Mouse (Mus musculus) common myeloid progenitor, adult 5-6 weeks (primary cell): ENCODE results near the gene Bclaf1. TPM values are rescaled to one million over a fixed set of nuclear protein-coding genes. Genes with fewer than 3 reads are reported as not detected.

Experiments
- ATAC-seq: replicated peaks from 2 replicates; pipeline ENCODE4 v1.8.0; 2016; ENCODE audit warnings: low read depth, mild to moderate bottlenecking, moderate TSS enrichment, inconsistent platforms; ENCODE audit not compliant: poor library complexity, severe bottlenecking
- total RNA-seq: library from RNA; stranded (forward); fragments of 200-1000, 187-1606 nt; gene quantifications from 2 replicates; pipeline ENCODE4 v1.2.3, GENCODE M21; 2017

The Bclaf1 gene
- total RNA-seq = 667 and 727 TPM in 2 replicates

GRCm38 (mm10) chr10:20311918-20312735 lies at the start of gene Bclaf1:
TSS of gene Bclaf1 (plus strand) at chr10:20312469.
- ATAC-seq = peak; percentile 76

DNA sequence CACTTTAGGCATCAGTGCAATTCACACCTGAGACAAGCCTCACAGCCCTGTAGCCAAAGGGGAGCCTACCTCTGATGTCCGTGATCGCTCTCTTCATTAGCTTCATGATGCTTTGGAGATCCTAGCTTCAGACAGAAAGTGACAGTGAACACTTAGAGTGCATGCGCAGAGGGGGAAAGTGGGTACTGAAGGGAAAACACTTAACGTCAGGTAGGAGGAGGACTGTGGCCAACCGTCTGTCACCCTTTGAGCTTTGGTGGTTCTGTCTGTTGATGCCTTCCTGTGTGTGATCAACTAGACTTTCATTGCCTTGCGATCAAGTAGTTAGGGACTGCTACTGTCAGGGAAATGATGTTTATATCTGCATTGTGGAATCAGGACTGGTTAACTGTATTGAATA lies 49.4 kb upstream of the Bclaf1 start:
- ATAC-seq = no peak

GRCm38 (mm10) chr10:20264479-20264878 lies 47.8 kb upstream of the Bclaf1 start:
- ATAC-seq = no peak

DNA sequence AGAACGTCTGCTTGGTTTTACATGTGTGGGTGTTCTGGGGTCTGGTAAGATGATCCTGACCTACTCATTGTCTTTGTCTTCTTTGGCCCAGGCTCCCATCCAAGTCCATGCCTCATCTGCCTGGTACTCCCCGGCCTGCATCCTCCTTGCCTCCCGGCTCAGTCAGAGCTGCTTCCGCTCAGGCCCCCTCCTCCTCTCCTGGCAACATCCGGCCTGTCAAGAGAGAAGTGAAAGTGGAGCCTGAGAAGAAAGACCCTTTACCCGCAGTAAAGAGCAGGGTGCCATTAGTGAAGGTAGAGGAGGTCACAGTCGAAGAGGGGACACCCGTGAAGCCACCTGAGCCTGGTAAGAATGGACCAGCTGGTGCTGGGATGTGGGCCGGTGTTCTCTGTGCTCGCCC lies 45.2 kb upstream of the Bclaf1 start:
- ATAC-seq = peak; percentile 71

- ATAC-seq = no peak
Observed at GRCm38 (mm10) chr10:20268945-20269344, 43.3 kb upstream of the Bclaf1 start.

DNA sequence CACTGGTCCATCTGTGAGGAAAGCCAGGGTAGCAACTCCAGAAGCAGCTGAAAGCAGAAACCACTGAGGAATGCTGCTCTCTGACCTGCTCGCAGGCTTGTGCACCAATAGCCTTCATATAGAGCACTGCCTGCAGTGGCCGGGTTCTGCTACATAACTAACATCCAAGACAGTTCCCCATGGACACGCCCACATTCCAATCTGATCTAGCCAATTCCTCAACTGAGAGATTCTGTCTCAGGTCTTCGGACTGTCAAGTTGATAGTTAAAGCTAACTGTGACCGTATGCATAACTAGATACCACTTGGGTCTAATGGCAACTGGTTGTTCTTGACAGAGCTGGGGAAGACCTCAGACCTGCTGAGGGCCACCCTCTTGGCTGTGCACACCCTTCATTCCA lies 39.9 kb upstream of the Bclaf1 start:
- ATAC-seq = no peak

- ATAC-seq = no peak
Observed at GRCm38 (mm10) chr10:20273278-20273677, 39.0 kb upstream of the Bclaf1 start.

DNA sequence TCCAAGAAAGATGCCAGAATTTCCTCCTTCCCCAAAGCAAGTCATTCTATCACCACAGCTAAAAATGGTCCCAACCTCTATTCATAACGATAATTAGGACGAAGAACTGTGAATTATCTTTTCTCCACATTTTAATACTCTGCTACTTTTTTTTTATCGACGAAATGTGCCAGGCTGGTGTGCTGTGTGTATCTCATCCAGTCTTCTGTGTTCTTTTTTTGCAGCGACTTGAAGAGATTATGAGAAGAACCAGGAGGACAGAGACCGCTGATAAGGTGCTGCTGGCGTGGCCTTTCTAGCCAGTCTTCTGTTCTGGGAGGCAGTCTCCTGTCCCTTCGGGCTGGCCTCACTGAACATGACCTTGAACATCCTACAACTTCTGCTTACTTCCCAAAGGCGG lies 38.2 kb upstream of the Bclaf1 start:
- peak; percentile 51; the same call in 1 of the 2 replicates for ATAC-seq

GRCm38 (mm10) chr10:20281456-20281855 lies 30.8 kb upstream of the Bclaf1 start:
- ATAC-seq = no peak

DNA sequence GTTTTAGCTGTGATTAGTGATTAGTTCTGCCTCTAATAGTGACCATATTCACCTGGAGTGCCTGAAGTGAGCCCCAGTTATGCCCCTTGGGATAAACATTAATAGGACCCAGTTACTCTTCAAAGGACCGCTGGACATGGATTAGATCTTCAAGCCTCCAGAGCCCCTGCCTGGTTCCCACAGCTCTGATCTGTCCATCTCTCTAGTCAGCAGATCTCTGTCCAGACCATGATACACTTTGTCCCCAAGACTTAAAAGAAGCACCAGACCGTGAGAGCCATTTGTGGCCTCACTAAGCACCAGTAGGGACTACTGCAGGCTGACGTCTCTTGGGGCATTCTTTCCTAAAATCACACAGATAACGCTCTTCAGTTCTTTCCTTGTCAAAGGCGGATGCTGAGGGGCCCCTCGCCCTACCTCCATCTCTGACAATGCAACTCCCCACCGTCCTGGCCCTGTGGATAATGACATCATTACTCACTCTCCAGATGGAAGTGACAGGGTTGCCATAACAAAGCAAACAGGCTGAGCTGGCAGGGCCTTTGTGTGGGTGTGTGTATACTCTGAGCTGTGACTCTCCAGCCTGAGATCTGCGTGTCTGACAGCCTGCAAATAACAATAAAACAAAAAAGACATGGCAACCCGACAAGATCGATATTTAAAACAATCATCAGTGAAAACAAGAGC lies 26.8 kb upstream of the Bclaf1 start:
- no peak for ATAC-seq

DNA sequence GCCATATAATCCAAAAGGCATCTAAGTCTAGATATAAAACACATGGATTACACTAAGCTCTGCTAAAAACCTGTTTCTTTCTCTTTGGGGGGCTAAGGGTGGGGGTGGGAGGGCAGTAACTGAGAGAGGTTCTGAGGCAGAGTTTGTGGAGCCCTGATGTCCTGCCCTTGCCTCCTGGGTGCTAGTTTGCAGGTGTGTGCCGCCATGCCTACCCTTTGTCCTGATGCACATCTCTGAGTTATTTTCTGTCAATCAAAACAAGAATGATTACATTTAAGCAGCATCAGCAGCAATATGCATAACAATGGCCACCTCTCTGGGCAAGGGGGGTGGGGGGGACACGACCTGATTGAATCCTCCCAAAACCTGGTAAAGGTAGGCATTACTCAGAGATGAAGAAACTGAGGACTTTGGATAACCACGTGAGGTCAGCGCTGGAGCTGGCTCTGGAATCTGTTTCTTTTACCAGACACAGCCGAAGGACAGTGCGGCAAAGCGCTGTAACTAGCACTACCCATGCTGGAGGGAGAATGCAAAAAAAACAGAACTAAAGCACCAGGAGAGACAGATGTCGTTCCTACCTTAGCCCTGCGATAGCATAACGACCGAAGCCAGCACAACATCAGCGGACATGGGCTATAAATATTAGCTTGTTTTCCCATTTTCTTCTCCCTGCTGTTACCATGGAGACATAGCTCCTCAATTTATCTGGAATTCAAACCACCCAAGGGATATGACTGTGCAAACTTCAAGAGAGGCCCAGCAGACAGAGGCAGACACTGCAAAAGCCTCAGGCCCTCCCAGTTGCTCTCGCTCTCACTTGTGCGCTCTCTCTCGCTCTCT lies 26.1 kb upstream of the Bclaf1 start:
- no peak for ATAC-seq

- no peak for ATAC-seq
Observed at GRCm38 (mm10) chr10:20287369-20287768, 24.9 kb upstream of the Bclaf1 start.

GRCm38 (mm10) chr10:20290467-20290883 lies 21.8 kb upstream of the Bclaf1 start:
- peak; percentile 97 for ATAC-seq

DNA sequence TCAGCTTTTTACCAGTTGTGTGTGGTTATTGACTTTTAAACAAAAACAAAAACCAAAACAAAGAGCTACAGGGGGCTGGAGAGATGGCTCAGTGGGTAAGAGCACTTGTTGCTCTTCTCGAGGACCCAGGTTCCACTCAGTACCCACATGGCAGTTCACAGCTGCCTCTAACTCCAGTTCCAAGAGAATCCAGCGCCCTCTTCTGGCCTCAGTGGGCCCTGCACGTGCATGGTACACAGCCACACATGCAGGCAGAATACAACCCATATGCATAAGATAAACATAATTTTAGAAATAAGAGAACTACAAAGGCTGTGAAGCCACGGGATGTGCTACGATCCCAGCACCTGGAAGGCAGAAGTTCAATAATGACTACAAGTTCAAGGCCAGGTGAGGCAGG lies 16.3 kb upstream of the Bclaf1 start:
- ATAC-seq = 0 out of 2 replicates have a peak, but pooled peaks have one; percentile 25

GRCm38 (mm10) chr10:20298152-20298920 lies 13.9 kb upstream of the Bclaf1 start:
- no peak for ATAC-seq

GRCm38 (mm10) chr10:20299114-20299513 lies 13.2 kb upstream of the Bclaf1 start:
- ATAC-seq = no peak

DNA sequence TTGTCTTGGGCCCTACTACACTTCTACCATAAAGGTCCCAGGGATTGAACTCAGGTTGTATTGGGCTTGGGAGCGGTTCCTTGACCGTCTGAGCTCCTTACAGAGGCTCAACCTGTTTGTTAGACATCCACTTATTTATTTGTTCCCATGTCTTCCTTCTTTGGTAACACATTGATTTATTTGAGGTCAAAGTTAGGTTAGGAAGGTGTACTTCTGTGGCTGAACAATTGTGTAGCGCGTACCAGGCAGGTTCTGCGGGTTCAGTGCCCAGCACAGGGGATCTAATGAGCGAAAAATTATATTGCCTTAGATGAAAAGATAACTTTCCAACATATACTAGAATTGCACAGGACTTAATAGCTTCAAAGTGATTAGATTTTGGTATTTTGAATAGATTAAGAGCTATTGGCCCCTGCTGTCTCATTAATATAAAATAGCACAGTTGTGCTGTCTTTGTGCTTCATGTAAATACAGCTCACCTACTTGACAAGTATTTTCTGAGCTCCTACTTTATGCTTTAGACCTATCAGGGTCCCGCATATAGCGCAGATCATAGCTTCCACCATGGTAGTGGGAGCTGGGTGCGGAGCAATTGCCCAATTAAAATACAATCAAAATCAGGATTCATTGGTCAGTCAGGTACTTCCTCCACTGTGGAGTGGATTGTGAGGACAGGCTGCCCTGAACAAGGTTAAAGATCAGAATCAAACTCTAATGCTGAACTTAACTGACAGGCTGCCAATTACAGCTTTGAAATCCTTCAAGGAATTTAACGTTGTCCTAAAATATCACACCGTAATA lies 1.1 kb upstream of the Bclaf1 start:
- ATAC-seq = no peak

DNA sequence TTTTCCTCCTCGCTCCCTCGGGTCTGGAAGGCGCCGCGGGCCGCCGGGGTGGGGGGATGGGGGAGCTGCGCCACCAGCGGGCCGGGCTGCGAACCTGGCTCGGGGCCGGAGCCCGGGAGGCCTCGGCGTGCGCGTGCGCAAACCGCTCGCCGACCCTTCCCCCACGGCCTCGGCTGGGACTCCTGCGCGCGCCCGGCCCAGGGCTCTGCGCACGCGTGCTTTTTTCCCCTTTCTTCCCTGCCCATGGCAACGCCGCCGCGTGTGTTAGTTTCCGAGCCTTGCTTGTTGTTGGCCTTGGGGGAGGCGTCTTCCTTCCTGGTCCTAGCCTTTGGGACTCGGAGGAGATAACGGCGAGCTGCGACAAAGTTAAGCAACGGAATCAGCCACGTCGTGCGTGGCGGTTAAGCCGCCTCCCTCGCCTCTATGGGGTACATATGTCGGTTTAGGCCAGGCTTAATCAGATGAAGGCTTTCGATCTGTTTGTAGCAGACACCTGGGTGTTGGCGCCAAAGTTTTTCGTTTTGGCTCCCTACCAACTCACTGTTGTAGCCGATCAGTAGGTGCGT lies 550 bp downstream of the Bclaf1 start:
- ATAC-seq = peak; percentile 59

DNA sequence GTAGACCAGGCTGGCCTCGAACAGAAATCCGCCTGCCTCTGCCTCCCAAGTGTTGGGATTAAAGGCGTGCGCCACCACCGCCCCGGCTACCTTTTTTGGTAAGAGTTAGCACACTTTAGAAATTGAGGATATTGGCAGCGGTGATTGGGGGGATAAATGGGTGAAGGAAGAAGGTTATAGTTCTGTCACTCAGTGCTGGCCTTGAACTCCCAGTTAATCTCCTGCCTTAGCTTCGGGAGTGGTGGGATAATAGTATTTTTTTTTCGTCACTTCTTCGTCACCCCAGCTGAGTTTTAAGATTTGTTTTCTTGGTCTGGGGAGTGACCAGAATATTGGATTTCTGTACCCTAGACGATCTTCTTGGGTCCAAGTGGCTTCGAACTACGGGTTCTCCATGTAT lies 1.2 kb downstream of the Bclaf1 start:
- no peak for ATAC-seq
